Mouse (Mus musculus): ENCODE measurements around the gene Fam208a. TPM values are rescaled to one million over a fixed set of nuclear protein-coding genes. Genes with fewer than 3 reads are reported as not detected.

Fam208a gene
- polyA plus RNA-seq, 1 experiment from 2014 or later, result 13.6 TPM

DNA sequence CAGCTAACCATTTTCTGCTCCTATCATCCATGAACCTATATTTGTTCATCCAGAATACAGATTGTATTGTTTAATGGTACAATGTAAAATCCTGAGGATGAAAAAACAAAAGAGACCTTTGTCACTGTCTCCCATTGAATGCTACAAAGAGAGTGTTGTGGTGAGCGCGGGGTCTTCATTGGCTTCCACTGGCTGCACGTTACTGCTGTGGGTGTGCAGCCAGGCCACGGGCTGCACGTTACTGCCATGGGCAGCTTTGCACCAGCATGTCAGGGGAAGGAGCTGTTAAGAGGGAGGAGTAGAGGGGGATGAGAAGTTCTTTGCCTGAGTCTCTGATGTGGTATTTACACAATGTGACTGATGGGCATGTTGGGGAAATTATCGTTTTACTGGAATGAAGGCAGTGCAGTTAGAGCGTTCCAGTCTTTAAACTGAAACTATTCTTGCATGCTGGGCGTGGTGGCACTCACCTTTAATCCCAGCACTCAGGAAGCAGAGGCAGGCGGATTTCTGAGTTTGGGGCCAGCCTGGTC, 36.8 kb upstream of the Fam208a start:
- Histone ChIP-seq H3K4me3 (ENCODE audit: control insufficient read depth in 1 of 2, insufficient read depth in 1 of 2, low read depth in 1 of 2, low read length in 2 of 2) (no peak overlapping the region), H3K9ac (ENCODE audit: low read length) (no peak overlapping the region), H3K4me2 (ENCODE audit: low read length) (no peak overlapping the region), H3K27ac (replicated peaks in 1 of 2; ENCODE audit: control insufficient read depth in 1 of 2, insufficient read depth in 1 of 2, low read depth in 2 of 2, low read length in 2 of 2) (no peak overlapping the region), H3K27me3 (ENCODE audit: control insufficient read depth, insufficient read depth, low read length) (no peaks in the 10 kb centered on the region), H3K4me1 (ENCODE audit: control insufficient read depth in 2 of 2, insufficient read depth in 2 of 2, low read length in 2 of 2) (peaks cover 0 to 4% of the 10 kb centered on the region in 2 experiments; a peak in 2 of 4 replicates), H3K36me3 (ENCODE audit: control insufficient read depth, insufficient read depth, low read length) (peaks cover 15% of the 10 kb centered on the region; the same call in 1 of the 2 replicates), H3K9me3 (ENCODE audit: control insufficient read depth, low read length) (no peaks in the 10 kb centered on the region)
- WGBS, result 89% methylated on average over 9 of the region's 9 CpGs
- ATAC-seq (ENCODE audit: insufficient number of reproducible peaks, insufficient read depth, low FRiP score, low read depth), result no peak

DNA sequence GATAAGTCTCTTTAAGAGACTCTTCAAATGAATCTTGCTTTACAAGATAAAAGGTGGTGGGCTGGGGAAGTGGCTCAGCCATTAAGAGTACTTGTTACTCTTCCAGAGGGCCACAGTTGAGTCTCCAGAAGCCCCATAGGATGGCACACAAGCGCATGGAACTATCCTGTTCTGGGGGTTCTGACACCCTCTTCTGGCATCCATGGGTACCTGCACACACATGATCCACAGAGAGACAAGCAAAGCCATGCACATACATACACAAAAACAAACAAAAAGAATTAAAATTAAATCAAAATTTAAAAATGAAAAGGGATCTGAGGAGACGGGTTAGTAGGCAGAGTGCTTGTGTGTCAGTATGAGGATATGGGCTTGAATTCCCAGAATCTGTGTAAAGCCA, 36.0 kb upstream of the Fam208a start:
- Histone ChIP-seq H3K4me2 (ENCODE audit: low read length) (no peak overlapping the region), H3K9ac (ENCODE audit: low read length) (no peak overlapping the region), H3K9me3 (ENCODE audit: control insufficient read depth, low read length) (no peaks in the 10 kb centered on the region), H3K36me3 (ENCODE audit: control insufficient read depth, insufficient read depth, low read length) (peaks cover 20% of the 10 kb centered on the region; the same call in 1 of the 2 replicates), H3K27ac (replicated peaks in 1 of 2; ENCODE audit: control insufficient read depth in 1 of 2, insufficient read depth in 1 of 2, low read depth in 2 of 2, low read length in 2 of 2) (no peak overlapping the region), H3K4me3 (ENCODE audit: control insufficient read depth in 1 of 2, insufficient read depth in 1 of 2, low read depth in 1 of 2, low read length in 2 of 2) (no peak overlapping the region), H3K27me3 (ENCODE audit: control insufficient read depth, insufficient read depth, low read length) (no peaks in the 10 kb centered on the region), H3K4me1 (ENCODE audit: control insufficient read depth in 2 of 2, insufficient read depth in 2 of 2, low read length in 2 of 2) (peaks cover 0 to 4% of the 10 kb centered on the region in 2 experiments; a peak in 2 of 4 replicates)
- 94% methylated on average over 2 of the region's 2 CpGs for WGBS
- ATAC-seq (ENCODE audit: insufficient number of reproducible peaks, insufficient read depth, low FRiP score, low read depth), result no peak

DNA sequence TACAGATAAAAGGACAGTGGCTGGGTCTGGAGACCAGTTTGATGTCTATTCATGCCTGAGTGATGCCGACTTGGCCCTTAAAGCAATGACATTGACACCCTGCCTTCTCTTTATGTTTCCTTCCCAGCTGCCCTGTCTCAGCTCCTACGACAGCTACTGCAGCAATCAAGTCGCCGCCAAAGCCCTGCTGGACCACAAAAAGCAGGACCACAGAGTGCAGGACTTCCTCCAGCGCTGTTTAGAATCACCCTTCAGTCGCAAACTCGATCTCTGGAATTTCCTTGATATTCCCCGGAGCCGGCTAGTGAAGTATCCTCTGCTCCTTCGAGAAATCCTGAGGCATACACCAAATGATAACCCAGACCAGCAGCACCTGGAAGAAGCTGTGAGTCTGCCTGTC, 34.8 kb upstream of the Fam208a start:
- WGBS, result 47% methylated on average over 10 of the region's 10 CpGs
- no peaks in the 10 kb centered on the region for H3K9me3 ChIP-seq (ENCODE audit: control insufficient read depth, low read length)
- H3K4me2 ChIP-seq (ENCODE audit: low read length), result no peak overlapping the region
- no peak overlapping the region for H3K27ac ChIP-seq (replicated peaks in 1 of 2; ENCODE audit: control insufficient read depth in 1 of 2, insufficient read depth in 1 of 2, low read depth in 2 of 2, low read length in 2 of 2)
- peaks cover 0 to 4% of the 10 kb centered on the region in 2 experiments; a peak in 2 of 4 replicates for H3K4me1 ChIP-seq (ENCODE audit: control insufficient read depth in 2 of 2, insufficient read depth in 2 of 2, low read length in 2 of 2)
- ATAC-seq (ENCODE audit: insufficient number of reproducible peaks, insufficient read depth, low FRiP score, low read depth), result no peak
- no peak overlapping the region for H3K4me3 ChIP-seq (ENCODE audit: control insufficient read depth in 1 of 2, insufficient read depth in 1 of 2, low read depth in 1 of 2, low read length in 2 of 2)
- H3K36me3 ChIP-seq (ENCODE audit: control insufficient read depth, insufficient read depth, low read length), result peaks cover 21% of the 10 kb centered on the region; the same call in 1 of the 2 replicates
- no peaks in the 10 kb centered on the region for H3K27me3 ChIP-seq (ENCODE audit: control insufficient read depth, insufficient read depth, low read length)
- H3K9ac ChIP-seq (ENCODE audit: low read length), result no peak overlapping the region

DNA sequence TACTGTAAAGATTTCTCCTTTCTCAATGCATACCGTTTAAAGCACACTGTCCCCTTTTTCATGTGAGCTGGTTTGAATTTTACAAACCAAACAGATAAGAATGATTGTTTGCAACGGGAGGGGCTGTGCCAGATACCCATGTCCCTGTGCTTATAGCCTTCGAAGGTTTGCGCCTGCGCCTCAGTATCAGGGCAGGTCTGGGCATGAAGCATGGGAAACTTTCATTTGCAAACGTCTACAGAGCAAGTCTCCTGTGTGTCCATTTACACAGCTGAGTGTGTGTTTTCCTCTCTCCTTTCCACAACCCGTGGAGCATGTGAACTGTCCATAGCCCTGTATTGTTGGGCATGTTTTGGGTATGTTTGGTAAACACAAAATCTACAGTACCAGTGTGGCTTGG, 32.2 kb upstream of the Fam208a start:
- ATAC-seq (ENCODE audit: insufficient number of reproducible peaks, insufficient read depth, low FRiP score, low read depth), result no peak
- H3K4me1 ChIP-seq (ENCODE audit: control insufficient read depth in 2 of 2, insufficient read depth in 2 of 2, low read length in 2 of 2), result peaks cover 0 to 4% of the 10 kb centered on the region in 2 experiments; a peak in 2 of 4 replicates
- no peak overlapping the region for H3K4me3 ChIP-seq (ENCODE audit: control insufficient read depth in 1 of 2, insufficient read depth in 1 of 2, low read depth in 1 of 2, low read length in 2 of 2)
- no peaks in the 10 kb centered on the region for H3K27me3 ChIP-seq (ENCODE audit: control insufficient read depth, insufficient read depth, low read length)
- no peaks in the 10 kb centered on the region for H3K9me3 ChIP-seq (ENCODE audit: control insufficient read depth, low read length)
- peaks cover 25% of the 10 kb centered on the region for H3K36me3 ChIP-seq (ENCODE audit: control insufficient read depth, insufficient read depth, low read length)
- no peak overlapping the region for H3K27ac ChIP-seq (replicated peaks in 1 of 2; ENCODE audit: control insufficient read depth in 1 of 2, insufficient read depth in 1 of 2, low read depth in 2 of 2, low read length in 2 of 2)
- 75% methylated on average over 7 of the region's 7 CpGs for WGBS
- H3K4me2 ChIP-seq (ENCODE audit: low read length), result no peak overlapping the region
- H3K9ac ChIP-seq (ENCODE audit: low read length), result no peak overlapping the region

DNA sequence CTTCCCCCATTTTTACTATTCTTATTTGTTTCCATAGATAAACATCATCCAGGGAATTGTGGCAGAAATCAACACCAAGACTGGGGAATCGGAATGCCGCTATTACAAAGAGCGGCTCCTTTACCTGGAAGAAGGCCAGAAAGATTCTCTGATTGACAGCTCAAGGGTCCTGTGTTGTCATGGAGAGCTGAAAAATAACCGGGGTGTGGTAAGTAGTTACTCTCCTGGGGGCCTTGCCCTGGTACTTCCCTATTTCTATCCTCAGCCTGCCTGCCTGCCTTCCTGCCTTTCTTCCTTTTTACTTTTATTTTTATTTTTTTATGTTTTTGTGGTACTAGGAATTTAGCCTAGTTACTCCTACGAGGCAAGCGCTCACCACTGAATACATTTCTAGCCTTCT, 31.1 kb upstream of the Fam208a start:
- ATAC-seq (ENCODE audit: insufficient number of reproducible peaks, insufficient read depth, low FRiP score, low read depth), result no peak
- no peak overlapping the region for H3K9ac ChIP-seq (ENCODE audit: low read length)
- peaks cover 36% of the 10 kb centered on the region for H3K36me3 ChIP-seq (ENCODE audit: control insufficient read depth, insufficient read depth, low read length)

DNA sequence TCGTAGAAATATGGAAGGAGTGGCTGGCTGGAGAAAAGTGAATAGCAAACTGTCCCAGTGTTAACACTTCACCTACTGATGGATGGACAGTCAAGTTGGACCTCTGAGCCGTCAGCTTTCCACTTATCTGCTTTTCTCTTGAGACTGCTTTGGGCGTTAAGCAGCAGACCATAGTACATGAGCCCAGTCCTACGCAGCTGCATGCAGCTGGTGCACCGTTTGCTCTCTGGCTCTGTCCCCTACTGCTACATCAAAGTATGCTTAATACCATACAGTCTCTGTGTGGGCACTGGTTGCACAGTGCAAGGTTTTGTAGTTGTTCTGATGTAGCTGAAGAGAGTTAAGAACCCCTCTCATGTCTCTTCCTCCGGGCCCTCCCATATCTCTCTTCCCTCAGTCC, 28.1 kb upstream of the Fam208a start:
- Histone ChIP-seq H3K9ac (ENCODE audit: low read length) (no peak overlapping the region), H3K4me2 (ENCODE audit: low read length) (no peak overlapping the region), H3K36me3 (ENCODE audit: control insufficient read depth, insufficient read depth, low read length) (peaks cover 42% of the 10 kb centered on the region), H3K27me3 (ENCODE audit: control insufficient read depth, insufficient read depth, low read length) (no peaks in the 10 kb centered on the region), H3K4me3 (ENCODE audit: control insufficient read depth in 1 of 2, insufficient read depth in 1 of 2, low read depth in 1 of 2, low read length in 2 of 2) (no peak overlapping the region), H3K4me1 (ENCODE audit: control insufficient read depth in 2 of 2, insufficient read depth in 2 of 2, low read length in 2 of 2) (0 out of 4 replicates have a peak, but pooled peaks cover 0 to 3% of the 10 kb centered on the region in 2 experiments), H3K9me3 (ENCODE audit: control insufficient read depth, low read length) (no peaks in the 10 kb centered on the region), H3K27ac (replicated peaks in 1 of 2; ENCODE audit: control insufficient read depth in 1 of 2, insufficient read depth in 1 of 2, low read depth in 2 of 2, low read length in 2 of 2) (no peak overlapping the region)
- WGBS, result 54% methylated on average over 6 of the region's 6 CpGs
- no peak for ATAC-seq (ENCODE audit: insufficient number of reproducible peaks, insufficient read depth, low FRiP score, low read depth)

More for the DNA sequence above, 31.1 kb upstream of the Fam208a start:
- WGBS, result 84% methylated on average over 6 of the region's 6 CpGs
- Histone ChIP-seq H3K9me3 (ENCODE audit: control insufficient read depth, low read length) (no peaks in the 10 kb centered on the region), H3K4me2 (ENCODE audit: low read length) (no peak overlapping the region), H3K4me3 (ENCODE audit: control insufficient read depth in 1 of 2, insufficient read depth in 1 of 2, low read depth in 1 of 2, low read length in 2 of 2) (no peak overlapping the region), H3K27ac (replicated peaks in 1 of 2; ENCODE audit: control insufficient read depth in 1 of 2, insufficient read depth in 1 of 2, low read depth in 2 of 2, low read length in 2 of 2) (no peak overlapping the region), H3K27me3 (ENCODE audit: control insufficient read depth, insufficient read depth, low read length) (no peaks in the 10 kb centered on the region), H3K4me1 (ENCODE audit: control insufficient read depth in 2 of 2, insufficient read depth in 2 of 2, low read length in 2 of 2) (peaks cover 0 to 4% of the 10 kb centered on the region in 2 experiments; a peak in 2 of 4 replicates)

DNA sequence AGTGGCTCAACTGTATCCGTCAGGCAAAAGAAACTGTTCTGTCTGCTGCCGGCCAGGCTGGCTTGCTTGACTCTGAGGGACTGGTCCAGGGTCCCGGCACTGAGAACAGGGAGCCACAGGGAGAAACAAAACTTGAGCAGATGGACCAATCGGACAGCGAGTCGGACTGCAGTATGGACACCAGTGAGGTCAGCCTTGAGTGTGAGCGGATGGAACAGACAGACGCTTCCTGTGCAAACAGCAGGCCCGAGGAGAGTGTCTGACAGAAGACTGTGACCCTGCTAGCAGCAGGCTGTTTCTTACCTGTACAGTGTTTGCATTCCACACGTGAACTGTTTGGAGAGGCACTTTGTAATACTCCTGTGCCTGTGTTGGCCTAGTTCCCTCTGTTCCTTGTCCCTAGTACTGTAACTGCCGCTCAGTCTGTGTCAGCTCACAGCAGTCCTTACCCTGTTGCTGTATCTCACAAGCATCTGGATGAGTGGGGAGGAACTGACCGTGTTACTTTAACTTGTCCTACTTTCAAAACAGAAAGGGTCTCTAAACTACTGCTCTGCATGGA, 26.8 kb upstream of the Fam208a start:
- H3K9ac ChIP-seq (ENCODE audit: low read length), result no peak overlapping the region
- no peak overlapping the region for H3K4me2 ChIP-seq (ENCODE audit: low read length)
- H3K27ac ChIP-seq (replicated peaks in 1 of 2; ENCODE audit: control insufficient read depth in 1 of 2, insufficient read depth in 1 of 2, low read depth in 2 of 2, low read length in 2 of 2), result no peak overlapping the region
- H3K27me3 ChIP-seq (ENCODE audit: control insufficient read depth, insufficient read depth, low read length), result no peaks in the 10 kb centered on the region
- WGBS, result 76% methylated on average over 12 of the region's 12 CpGs
- ATAC-seq (ENCODE audit: insufficient number of reproducible peaks, insufficient read depth, low FRiP score, low read depth), result no peak
- H3K36me3 ChIP-seq (ENCODE audit: control insufficient read depth, insufficient read depth, low read length), result peaks cover 42% of the 10 kb centered on the region
- no peak overlapping the region for H3K4me3 ChIP-seq (ENCODE audit: control insufficient read depth in 1 of 2, insufficient read depth in 1 of 2, low read depth in 1 of 2, low read length in 2 of 2)
- no peaks in the 10 kb centered on the region for H3K9me3 ChIP-seq (ENCODE audit: control insufficient read depth, low read length)
- 0 out of 4 replicates have a peak, but pooled peaks cover 0 to 3% of the 10 kb centered on the region in 2 experiments for H3K4me1 ChIP-seq (ENCODE audit: control insufficient read depth in 2 of 2, insufficient read depth in 2 of 2, low read length in 2 of 2)
